Mouse (Mus musculus): ENCODE measurements at regions not wholly inside any gene's neighbourhood (a gene's known extent, or its start where the extent isn't known, plus 50 kb on each side); places are given as distances from the start of the nearest gene placed in this dataset.

DNA sequence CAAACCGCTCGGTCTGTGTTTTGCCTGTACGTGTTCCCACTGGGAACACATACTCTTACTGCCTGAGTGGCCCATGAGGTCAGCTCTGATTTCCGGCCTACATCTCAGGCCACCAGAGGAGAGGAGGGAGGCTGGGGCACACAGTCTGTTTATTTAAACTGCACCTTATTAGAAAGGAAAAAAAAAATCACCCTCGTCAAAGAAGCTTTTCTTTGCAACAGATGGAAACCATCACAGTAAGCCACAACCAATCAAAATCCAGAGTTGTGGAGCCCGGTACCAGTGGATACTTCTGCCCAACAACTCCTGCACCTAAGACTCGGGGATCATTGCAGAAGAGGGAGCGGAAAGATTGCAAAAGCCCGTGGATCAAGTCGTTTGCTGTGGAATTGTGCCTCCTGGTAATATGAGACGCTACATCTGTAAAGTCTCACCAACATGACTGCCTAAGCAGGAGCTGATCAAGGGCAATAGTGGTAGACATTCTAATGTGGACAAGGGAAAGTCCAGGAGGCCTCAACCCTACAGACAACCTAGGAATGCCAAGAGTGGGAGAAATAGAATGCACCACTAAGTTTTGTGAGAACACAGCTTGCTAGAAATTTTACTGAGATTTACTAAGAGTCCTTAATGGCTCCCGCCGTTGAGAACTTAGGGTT lies 60.5 kb downstream of the Uqcrfs1 start:
- peak; percentile 32 for DNase-seq

DNA sequence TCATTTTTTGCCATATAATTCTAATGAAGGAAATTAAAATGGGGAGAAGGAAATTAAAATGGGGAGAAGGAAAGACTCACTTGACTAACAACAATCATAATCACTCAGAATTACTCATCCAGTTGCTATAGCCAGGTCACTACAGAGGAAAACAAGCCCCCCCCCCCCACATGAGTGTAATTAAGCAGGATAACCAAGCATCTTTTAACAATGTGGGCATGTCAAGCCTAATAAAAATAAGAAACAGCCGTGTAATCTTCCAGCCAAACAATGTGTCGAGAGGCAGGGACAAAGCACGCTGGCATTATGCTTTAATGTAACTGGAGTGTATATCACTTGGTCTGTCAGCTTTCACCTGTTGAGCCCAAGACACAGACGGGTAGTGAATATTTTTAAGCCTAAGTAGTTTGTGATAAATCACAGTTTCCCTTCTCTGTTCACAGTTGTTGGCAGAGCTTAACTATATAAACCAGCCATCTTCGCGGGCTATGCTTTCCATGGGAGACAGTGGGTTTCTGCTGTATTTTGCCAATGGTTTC lies 66.0 kb downstream of the Uqcrfs1 start:
- DNase-seq, result no peak

- DNase-seq, result no peak
These were observed 66.6 kb downstream of the Uqcrfs1 start for GRCm38 (mm10) chr13:30478556-30478955.

DNA sequence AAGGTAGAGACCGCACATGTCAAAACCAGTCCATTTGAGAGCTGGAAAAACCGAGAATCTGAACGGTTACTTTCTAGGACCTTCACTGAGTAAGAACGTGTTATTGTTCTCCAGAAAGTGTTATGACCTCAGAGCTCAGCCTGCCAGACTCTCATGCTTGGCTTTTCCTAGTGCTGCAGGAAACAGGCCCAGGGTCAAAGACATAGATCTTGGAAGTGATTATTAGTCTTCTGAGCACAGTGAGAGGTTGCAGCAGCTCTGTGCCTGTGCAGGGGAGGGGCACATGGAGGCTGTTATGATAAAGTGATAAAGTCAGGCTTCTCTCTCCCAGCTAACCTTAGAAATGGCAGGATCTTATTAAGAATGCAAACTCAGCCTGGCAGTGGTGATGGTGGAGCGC lies 73.9 kb downstream of the Uqcrfs1 start:
- peak; percentile 20 for DNase-seq

DNA sequence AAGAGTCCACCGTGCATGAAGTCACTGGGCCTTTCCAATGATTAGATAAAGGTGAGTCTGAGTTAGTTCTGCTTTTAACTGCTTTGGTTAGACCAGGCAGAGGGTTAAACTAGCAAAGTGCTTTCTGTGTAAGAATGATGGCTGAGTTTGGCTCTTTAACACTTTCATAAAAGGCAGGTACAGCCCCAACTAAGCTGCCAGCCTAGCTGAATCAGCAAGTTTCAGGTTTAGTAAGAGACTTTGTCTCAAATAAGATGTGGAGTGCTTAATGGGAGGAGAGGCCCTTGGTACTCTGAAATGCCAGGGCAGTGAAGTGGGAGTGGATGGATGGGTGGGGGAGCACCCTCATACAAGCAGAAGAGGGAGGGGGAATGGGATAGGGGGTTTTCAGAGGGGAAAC lies 78.1 kb downstream of the Uqcrfs1 start:
- DNase-seq, result no peak

DNA sequence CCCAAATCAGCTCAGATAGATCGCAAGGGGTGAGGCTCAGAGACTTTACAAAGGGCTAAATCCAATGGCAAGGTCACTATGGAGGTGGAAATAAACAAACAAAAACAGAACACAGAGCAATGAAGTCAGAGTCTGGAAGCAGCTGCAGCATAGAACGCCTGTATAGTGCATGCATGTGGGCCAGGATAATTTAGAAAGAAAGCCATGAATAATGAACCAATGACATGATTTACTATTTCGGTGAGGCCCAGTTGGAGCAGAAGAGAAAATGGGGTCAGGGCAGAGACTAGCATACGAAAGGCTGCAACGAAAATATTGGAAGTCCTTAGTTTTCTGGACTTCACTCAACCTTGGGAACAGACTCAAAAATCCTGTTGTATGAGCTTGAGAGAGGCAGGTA lies 79.7 kb downstream of the Uqcrfs1 start:
- DNase-seq, result no peak

- no peak for DNase-seq
These were observed 89.9 kb downstream of the Uqcrfs1 start for GRCm38 (mm10) chr13:30455278-30455681.

DNA sequence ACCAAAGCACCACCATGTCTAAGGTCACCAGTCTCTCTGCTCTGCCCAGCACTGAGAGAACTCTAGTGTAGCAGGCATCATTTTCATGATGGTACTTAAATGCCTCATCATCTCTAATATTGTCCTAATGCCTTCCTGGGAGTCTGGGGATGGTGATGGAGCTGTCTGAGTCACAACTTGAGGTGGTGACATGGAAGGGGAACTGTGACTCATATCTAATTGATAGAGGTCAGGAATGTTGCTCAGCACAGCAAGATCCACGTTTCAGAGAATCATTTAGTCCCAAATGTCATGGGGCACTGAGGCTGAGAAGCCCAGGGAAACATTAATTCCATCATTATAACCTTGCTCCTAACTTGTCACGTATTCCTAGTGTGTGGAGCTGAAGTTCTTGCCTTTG lies 93.0 kb downstream of the Uqcrfs1 start:
- no peak for DNase-seq

- peak; percentile 9 for DNase-seq
These were observed 96.3 kb downstream of the Uqcrfs1 start for GRCm38 (mm10) chr13:30448895-30449294.
